Mouse (Mus musculus) A20 (cell line): Measurements from ENCODE around the gene Herc4.
"Not testable (repeated sequence)": the region's sequence is repeated elsewhere in the genome, so short reads cannot be mapped to it uniquely, and the experiment has no call there.

Source experiments
- DNase-seq: peaks from one replicate; pipeline ENCODE4 v3.0.0-alpha.2; 2011; ENCODE audit warnings: low read depth, low spot score

Gene Herc4

GRCm38 (mm10) chr10:63351099-63351498 lies 107.5 kb downstream of the Herc4 start:
- not testable (repeated sequence) for DNase-seq

GRCm38 (mm10) chr10:63352111-63352510 lies 108.5 kb downstream of the Herc4 start:
- DNase-seq, result no peak

GRCm38 (mm10) chr10:63360502-63360901 lies 116.9 kb downstream of the Herc4 start:
- DNase-seq, result no peak

GRCm38 (mm10) chr10:63365918-63366455 lies 122.4 kb downstream of the Herc4 start:
- no peak for DNase-seq

- DNase-seq, result no peak
Measured at GRCm38 (mm10) chr10:63367386-63367785, 123.8 kb downstream of the Herc4 start.
